In genomic region chr16:47394398-47394797, GRCm38 (mm10) we compare ENCODE assay signal across 25 mouse cellular contexts.
"Had no signal": no experiment of that assay in that cellular context is flagged by ENCODE, and none has a peak within 500 bp of the region (broad histone marks: within the 10 kb centered on the region; RNA-seq: fewer than 3 reads in every experiment).

No protein-coding gene starts in this region.

- H3K4me3 ChIP-seq: embryonic facial prominence, embryonic 10.5 days; embryonic facial prominence, embryonic 12.5 days; embryonic facial prominence, embryonic 13.5 days; embryonic facial prominence, embryonic 15.5 days; erythroblast, embryonic 14.5 days; forebrain, embryonic 10.5 days; forebrain, embryonic 12.5 days; forebrain, embryonic 13.5 days; forebrain, embryonic 15.5 days; gastrocnemius, adult 2 months; heart, adult 2 months had no signal

- DNase-seq: cerebellum, adult 9-10 months; cerebellum, adult 9-11 months; cerebellum, postnatal 10 days; cerebellum, postnatal 14 days; cerebellum, postnatal 25 days; cerebellum, postnatal 36 days; embryo, embryonic 11 days; forebrain, postnatal 0 days; gastrocnemius, adult 2 months; gastrocnemius, postnatal 10 days; gastrocnemius, postnatal 14 days; gastrocnemius, postnatal 25 days; gastrocnemius, postnatal 36 days; heart, adult 11 months; heart, adult 18-20 months; heart, adult 2 months had no signal

- H3K36me3 ChIP-seq: embryonic facial prominence, embryonic 10.5 days; embryonic facial prominence, embryonic 12.5 days; embryonic facial prominence, embryonic 13.5 days; embryonic facial prominence, embryonic 15.5 days; forebrain, embryonic 10.5 days; forebrain, embryonic 12.5 days; forebrain, embryonic 15.5 days had no signal

- H3K4me2 ChIP-seq: embryonic facial prominence, embryonic 12.5 days; embryonic facial prominence, embryonic 13.5 days; embryonic facial prominence, embryonic 15.5 days; forebrain, embryonic 12.5 days; forebrain, embryonic 13.5 days; forebrain, embryonic 15.5 days had no signal

- H3K27me3 ChIP-seq: embryonic facial prominence, embryonic 12.5 days; embryonic facial prominence, embryonic 13.5 days; embryonic facial prominence, embryonic 15.5 days; forebrain, embryonic 12.5 days; forebrain, embryonic 13.5 days; forebrain, embryonic 15.5 days had no signal
